Mouse (Mus musculus) neural tube, embryonic 14.5 days (tissue): ENCODE results near the gene Tmem119. TPM values are rescaled to one million over a fixed set of nuclear protein-coding genes. Genes with fewer than 3 reads are reported as not detected.
A peak's percentile ranks its signal among the peaks of the same experiment; 100 is the strongest.
"Not testable (repeated sequence)": the region's sequence is repeated elsewhere in the genome, so short reads cannot be mapped to it uniquely, and the experiment has no call there.

Source experiments
- ATAC-seq: fragments of 200-750 bp; cut with Nextera tagmentation; 2 replicates; pipeline ENCODE4 v1.8.0; 2017; ENCODE audit warnings: low read depth, mild to moderate bottlenecking, moderate TSS enrichment, moderate library complexity
- H3K27ac ChIP-seq: fragments of 300-500 bp; sonication (generic); 2 replicates; pipeline ENCODE4 v1.5.1; 2014; ENCODE audit warnings: low read depth, mild to moderate bottlenecking, control low read depth, low read length, moderate library complexity, mixed read lengths
- H3K27me3 ChIP-seq: fragments of 300-500 bp; sonication (generic); 2 replicates; pipeline ENCODE4 v1.6.1; 2014; ENCODE audit warnings: low read length; ENCODE audit not compliant: control insufficient read depth, insufficient read depth
- H3K36me3 ChIP-seq: fragments of 300-500 bp; sonication (generic); 2 replicates; pipeline ENCODE4 v1.6.1; 2014; ENCODE audit warnings: low read length, mixed read lengths; ENCODE audit not compliant: control insufficient read depth, insufficient read depth
- H3K4me1 ChIP-seq: fragments of 300-500 bp; sonication (generic); 2 replicates; pipeline ENCODE4 v1.6.1; 2014; ENCODE audit warnings: low read length; ENCODE audit not compliant: control insufficient read depth, insufficient read depth
- H3K4me2 ChIP-seq: fragments of 300-500 bp; sonication (generic); 2 replicates; pipeline ENCODE4 v1.6.1; 2014; ENCODE audit warnings: mild to moderate bottlenecking, low read depth, low read length, control low read depth
- H3K4me3 ChIP-seq: fragments of 300-500 bp; sonication (generic); 2 replicates; pipeline ENCODE4 v1.5.1; 2014; ENCODE audit warnings: low read depth, low read length, control low read depth, mixed read lengths
- H3K9ac ChIP-seq: fragments of 300-500 bp; sonication (generic); replicated peaks from 2 replicates; pipeline ENCODE4 v1.6.1; 2014; ENCODE audit warnings: low read depth, mild to moderate bottlenecking, control low read depth, low read length, mixed read lengths
- H3K9me3 ChIP-seq: fragments of 300-500 bp; sonication (generic); 2 replicates; pipeline ENCODE4 v1.6.1; 2016; ENCODE audit warnings: low read length; ENCODE audit not compliant: control insufficient read depth
- WGBS: fragments of 180-500 bp; shearing (Covaris S2); extraction: QIAGEN DNeasy Blood & Tissue Kit; methylation state at CpG from one replicate; pipeline ENCODE4 v1.1.7; 2014; 5-methylcytosine and 5-hydroxymethylcytosine counted together
- polyA plus RNA-seq: library from polyadenylated mRNA; unstranded; fragments of >200 nt; fragmentation: Nextera tagmentation; extraction: Ambion mirVana; gene quantifications from 2 replicates; pipeline ENCODE4 v1.2.1, GENCODE M21; 2014

Gene Tmem119
- polyA plus RNA-seq, 1 experiment from 2014 or later = 0.99 TPM

GRCm38 (mm10) chr5:113784104-113784503 is 16.2 kb downstream of the Tmem119 start:
- H3K4me3 ChIP-seq, H3K36me3 ChIP-seq, H3K27ac ChIP-seq, H3K27me3 ChIP-seq, H3K4me1 ChIP-seq, H3K4me2 ChIP-seq, H3K9ac ChIP-seq, H3K9me3 ChIP-seq, ATAC-seq: not testable (repeated sequence)
- 35% methylated on average over 3 of the region's 3 CpGs for WGBS

GRCm38 (mm10) chr5:113783581-113784001 is 16.7 kb downstream of the Tmem119 start:
- WGBS = 24% methylated on average over 12 of the region's 12 CpGs
- no peak overlapping the region for H3K4me3 ChIP-seq
- no peak for ATAC-seq
- H3K36me3 ChIP-seq = no peaks in the 10 kb centered on the region
- no peaks in the 10 kb centered on the region for H3K9me3 ChIP-seq
- H3K27me3 ChIP-seq = no peaks in the 10 kb centered on the region
- no peak overlapping the region for H3K4me2 ChIP-seq
- no peaks in the 10 kb centered on the region for H3K4me1 ChIP-seq
- H3K9ac ChIP-seq = no peak overlapping the region
- no peak overlapping the region for H3K27ac ChIP-seq

GRCm38 (mm10) chr5:113782624-113783023 is 17.7 kb downstream of the Tmem119 start:
- Histone ChIP-seq H3K4me3 (no peak overlapping the region), H3K4me2 (no peak overlapping the region), H3K27ac (no peak overlapping the region), H3K36me3 (no peaks in the 10 kb centered on the region), H3K27me3 (no peaks in the 10 kb centered on the region), H3K4me1 (no peaks in the 10 kb centered on the region), H3K9ac (no peak overlapping the region), H3K9me3 (no peaks in the 10 kb centered on the region)
- no peak for ATAC-seq
- WGBS = 96% methylated on average over 7 of the region's 7 CpGs

- WGBS = 82% methylated on average over 7 of the region's 7 CpGs
- ATAC-seq = no peak
- H3K4me3 ChIP-seq = no peak overlapping the region
- H3K9me3 ChIP-seq = no peaks in the 10 kb centered on the region
- 0 out of 2 replicates have a peak, but pooled peaks cover 3% of the 10 kb centered on the region for H3K36me3 ChIP-seq
- H3K27me3 ChIP-seq = no peaks in the 10 kb centered on the region
- H3K27ac ChIP-seq = no peak overlapping the region
- H3K4me2 ChIP-seq = no peak overlapping the region
- no peak overlapping the region for H3K9ac ChIP-seq
- H3K4me1 ChIP-seq = no peaks in the 10 kb centered on the region
Measured at GRCm38 (mm10) chr5:113781875-113782274, 18.4 kb downstream of the Tmem119 start.

- no peaks in the 10 kb centered on the region for H3K4me1 ChIP-seq
- H3K9me3 ChIP-seq = no peaks in the 10 kb centered on the region
- no peak overlapping the region for H3K4me3 ChIP-seq
- no peak overlapping the region for H3K4me2 ChIP-seq
- 78% methylated on average over 7 of the region's 7 CpGs for WGBS
- no peaks in the 10 kb centered on the region for H3K27me3 ChIP-seq
- H3K9ac ChIP-seq = no peak overlapping the region
- no peak overlapping the region for H3K27ac ChIP-seq
- H3K36me3 ChIP-seq = peaks cover 7% of the 10 kb centered on the region; the same call in 1 of the 2 replicates
- no peak for ATAC-seq
Measured at GRCm38 (mm10) chr5:113781254-113781653, 19.1 kb downstream of the Tmem119 start.

GRCm38 (mm10) chr5:113780763-113781162 is 19.6 kb downstream of the Tmem119 start:
- ATAC-seq = no peak
- Histone ChIP-seq H3K9ac (no peak overlapping the region), H3K36me3 (peaks cover 12% of the 10 kb centered on the region; the same call in 1 of the 2 replicates), H3K4me1 (no peaks in the 10 kb centered on the region), H3K27ac (no peak overlapping the region), H3K4me2 (no peak overlapping the region), H3K9me3 (no peaks in the 10 kb centered on the region), H3K4me3 (no peak overlapping the region), H3K27me3 (no peaks in the 10 kb centered on the region)
- 93% methylated on average over 5 of the region's 5 CpGs for WGBS

GRCm38 (mm10) chr5:113780082-113780752 is 20.1 kb downstream of the Tmem119 start:
- Histone ChIP-seq H3K4me3 (no peak overlapping the region), H3K4me1 (no peaks in the 10 kb centered on the region), H3K27ac (no peak overlapping the region), H3K9me3 (no peaks in the 10 kb centered on the region), H3K4me2 (no peak overlapping the region), H3K9ac (no peak overlapping the region), H3K27me3 (no peaks in the 10 kb centered on the region), H3K36me3 (peaks cover 16% of the 10 kb centered on the region)
- WGBS = 97% methylated on average over 3 of the region's 3 CpGs
- ATAC-seq = peak; percentile 34; the same call in 1 of the 2 replicates

- Histone ChIP-seq H3K4me1 (no peaks in the 10 kb centered on the region), H3K4me2 (no peak overlapping the region), H3K4me3 (no peak overlapping the region), H3K9ac (no peak overlapping the region), H3K27me3 (no peaks in the 10 kb centered on the region), H3K27ac (no peak overlapping the region), H3K9me3 (no peaks in the 10 kb centered on the region), H3K36me3 (peaks cover 19% of the 10 kb centered on the region)
- 81% methylated on average over 5 of the region's 5 CpGs for WGBS
- ATAC-seq = no peak
Measured at GRCm38 (mm10) chr5:113779569-113779968, 20.7 kb downstream of the Tmem119 start.

- not testable (repeated sequence) for H3K4me1 ChIP-seq, H3K27me3 ChIP-seq, H3K9me3 ChIP-seq, H3K4me2 ChIP-seq, H3K9ac ChIP-seq, H3K27ac ChIP-seq, H3K4me3 ChIP-seq, ATAC-seq
- 90% methylated on average over 8 of the region's 8 CpGs for WGBS
- peaks cover 19% of the 10 kb centered on the region for H3K36me3 ChIP-seq
Measured at GRCm38 (mm10) chr5:113777728-113778127, 22.6 kb downstream of the Tmem119 start.
